Mouse (Mus musculus) limb, embryonic 10.5 days (tissue): ENCODE measurements around the gene BC049352. TPM values are rescaled to one million over a fixed set of nuclear protein-coding genes. Genes with fewer than 3 reads are reported as not detected.

Source experiments
- DNase-seq: peaks from one replicate; pipeline ENCODE4 v3.0.0-alpha.2; 2017; ENCODE audit warnings: low spot score
- H3K27ac ChIP-seq: fragments of 300-500 bp; sonication (generic); 2 replicates; pipeline ENCODE4 v1.5.1; 2016; ENCODE audit warnings: mild to moderate bottlenecking
- H3K27me3 ChIP-seq: fragments of 300-500 bp; sonication (generic); 2 replicates; pipeline ENCODE4 v1.6.1; 2016; ENCODE audit warnings: low read depth, mild to moderate bottlenecking; ENCODE audit not compliant: poor library complexity, severe bottlenecking
- H3K36me3 ChIP-seq: fragments of 300-500 bp; sonication (generic); 2 replicates; pipeline ENCODE4 v1.6.1; 2016; ENCODE audit warnings: mild to moderate bottlenecking, moderate library complexity
- H3K4me1 ChIP-seq: fragments of 300-500 bp; sonication (generic); 2 replicates; pipeline ENCODE4 v1.6.1; 2016
- H3K4me3 ChIP-seq: fragments of 300-500 bp; sonication (generic); 2 replicates; pipeline ENCODE4 v1.5.1; 2016; ENCODE audit warnings: mild to moderate bottlenecking, moderate library complexity
- H3K9me3 ChIP-seq: fragments of 300-500 bp; sonication (generic); replicated peaks from 2 replicates; pipeline ENCODE4 v1.6.1; 2016; ENCODE audit warnings: mild to moderate bottlenecking
- WGBS: fragments of 180-500 bp; shearing (Covaris S2); methylation state at CpG from one replicate; pipeline ENCODE4 v1.1.7; 2016; 5-methylcytosine and 5-hydroxymethylcytosine counted together
- polyA plus RNA-seq: library from polyadenylated mRNA; unstranded; fragments of >200 nt; fragmentation: Nextera tagmentation; extraction: Ambion mirVana; gene quantifications from 2 replicates; pipeline ENCODE4 v1.2.1, GENCODE M21; 2016

BC049352 gene
- polyA plus RNA-seq, result not detected in 2 replicates

DNA sequence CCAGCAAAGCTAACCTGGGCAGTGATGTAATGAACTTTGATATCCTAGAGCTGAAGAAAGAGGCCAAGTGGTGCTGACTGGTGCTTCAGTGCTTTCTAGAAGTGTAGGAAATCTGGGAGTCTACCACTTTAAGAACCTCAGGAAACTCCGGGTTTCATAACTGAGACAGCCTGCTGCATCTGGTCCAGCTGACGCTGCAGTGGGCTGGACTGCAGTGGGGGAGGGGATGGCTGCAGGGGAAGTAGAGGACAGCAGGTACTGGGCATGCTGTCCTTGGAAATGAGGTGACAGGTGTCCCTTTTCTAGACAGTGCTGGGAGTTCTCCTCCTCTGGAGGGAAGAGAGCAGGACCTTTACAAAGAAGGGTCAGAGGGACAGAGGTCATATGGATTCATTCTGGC, at the start of gene BC049352:
Gene BC049352, plus strand, starts transcription at position 238 of the 400 bp plus-strand sequence.
- no peaks in the 10 kb centered on the region for H3K9me3 ChIP-seq
- 30% methylated on average over 2 of the region's 2 CpGs for WGBS
- no peak for DNase-seq
- H3K36me3 ChIP-seq, result no peaks in the 10 kb centered on the region
- no peaks in the 10 kb centered on the region for H3K27me3 ChIP-seq
- no peak within 1 kb of the TSS for H3K27ac ChIP-seq
- peaks cover 5% of the 10 kb centered on the region; the same call in 1 of the 2 replicates for H3K4me1 ChIP-seq
- H3K4me3 ChIP-seq, result no peak within 1 kb of the TSS

DNA sequence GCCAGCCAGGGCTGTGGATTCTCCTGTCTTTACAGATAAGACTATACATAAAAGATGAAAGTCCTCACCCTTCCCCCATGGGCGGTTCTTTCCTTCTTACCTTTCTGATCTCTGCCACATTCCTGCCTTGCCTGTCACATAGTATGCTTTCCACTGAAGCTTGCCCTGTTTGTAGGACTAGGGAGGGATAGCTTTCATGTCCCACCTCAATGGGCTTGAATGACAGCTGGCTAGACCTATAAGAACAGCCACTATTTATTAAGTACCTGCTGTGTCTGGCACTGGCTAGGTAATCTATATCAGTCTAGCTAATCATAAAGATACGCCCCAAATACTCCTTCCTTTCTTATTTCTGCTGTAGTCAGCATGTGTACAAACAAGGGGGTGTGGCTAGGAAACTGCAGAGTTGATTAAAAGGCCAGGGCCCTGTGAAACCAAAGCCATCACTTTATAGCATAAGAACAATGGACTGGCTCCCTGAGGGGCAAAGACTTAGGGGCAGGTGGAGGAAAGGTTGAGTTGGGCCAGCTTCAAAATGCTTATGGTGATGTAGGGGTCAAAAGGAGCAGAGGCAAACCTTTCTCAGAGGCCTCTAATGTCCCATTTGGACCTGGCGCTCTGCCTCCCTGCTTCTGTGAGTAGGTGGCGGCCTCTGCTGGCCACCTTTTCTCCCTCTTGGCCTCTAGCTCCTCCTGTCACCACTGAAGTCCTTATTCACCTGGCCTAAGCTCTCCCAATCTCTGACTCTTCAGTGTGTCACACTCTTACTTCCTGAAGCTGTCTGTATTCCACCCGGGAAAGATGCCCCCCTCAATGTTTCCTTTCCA, 48.1 kb upstream of the BC049352 start:
- DNase-seq, result peak; percentile 72
- WGBS, result 23% methylated on average over 5 of the region's 5 CpGs
- peaks cover 63% of the 10 kb centered on the region for H3K4me1 ChIP-seq

DNA sequence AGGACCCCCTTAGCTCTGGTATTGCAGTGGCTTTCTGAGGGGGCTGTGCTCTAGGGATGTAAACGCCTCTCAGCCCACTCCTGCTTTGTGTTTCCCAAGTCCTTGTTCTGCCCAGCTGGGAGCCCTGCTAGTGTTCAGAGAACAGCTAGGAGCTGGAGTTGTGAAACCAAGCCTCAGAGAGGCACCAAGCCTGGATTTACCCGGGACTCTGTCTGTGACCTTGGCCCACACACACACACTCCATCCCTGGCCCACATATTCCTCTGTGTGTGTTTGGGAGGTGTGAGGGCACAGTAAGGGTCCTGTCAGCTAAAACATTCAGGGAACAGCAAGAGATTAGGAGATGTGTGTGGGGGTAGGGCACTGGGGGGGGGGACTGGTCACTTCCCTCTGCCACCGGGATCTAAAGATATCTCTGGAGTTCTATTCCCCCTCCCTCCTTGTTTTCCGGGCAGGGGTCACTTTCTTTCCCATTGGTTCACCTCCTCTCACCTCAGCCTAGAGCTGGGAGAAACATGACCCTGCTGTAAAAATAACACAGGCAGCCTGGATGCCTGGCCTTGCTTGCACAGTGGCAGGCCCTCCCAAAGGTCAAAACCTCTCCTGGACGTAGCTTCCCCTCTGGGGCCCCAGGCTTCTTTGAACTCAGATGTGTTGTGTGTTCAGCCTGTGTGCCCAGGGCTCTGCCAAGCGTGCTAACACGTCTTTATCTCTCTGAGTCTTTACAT, 45.2 kb upstream of the BC049352 start:
- H3K27me3 ChIP-seq, result peaks cover 47% of the 10 kb centered on the region
- H3K4me3 ChIP-seq, result peak overlapping the region; percentile 71
- H3K9me3 ChIP-seq, result no peaks in the 10 kb centered on the region
- DNase-seq, result peak; percentile 58
- peak overlapping the region; percentile 87 for H3K27ac ChIP-seq
- 3% methylated on average over 7 of the region's 7 CpGs for WGBS
- no peaks in the 10 kb centered on the region for H3K36me3 ChIP-seq
- peaks cover 86% of the 10 kb centered on the region for H3K4me1 ChIP-seq

More for the DNA sequence above, 48.1 kb upstream of the BC049352 start:
- Histone ChIP-seq H3K27ac (no peak overlapping the region), H3K9me3 (no peaks in the 10 kb centered on the region), H3K27me3 (peaks cover 28% of the 10 kb centered on the region; the same call in 1 of the 2 replicates), H3K4me3 (no peak overlapping the region), H3K36me3 (peaks cover 4% of the 10 kb centered on the region; the same call in 1 of the 2 replicates)

DNA sequence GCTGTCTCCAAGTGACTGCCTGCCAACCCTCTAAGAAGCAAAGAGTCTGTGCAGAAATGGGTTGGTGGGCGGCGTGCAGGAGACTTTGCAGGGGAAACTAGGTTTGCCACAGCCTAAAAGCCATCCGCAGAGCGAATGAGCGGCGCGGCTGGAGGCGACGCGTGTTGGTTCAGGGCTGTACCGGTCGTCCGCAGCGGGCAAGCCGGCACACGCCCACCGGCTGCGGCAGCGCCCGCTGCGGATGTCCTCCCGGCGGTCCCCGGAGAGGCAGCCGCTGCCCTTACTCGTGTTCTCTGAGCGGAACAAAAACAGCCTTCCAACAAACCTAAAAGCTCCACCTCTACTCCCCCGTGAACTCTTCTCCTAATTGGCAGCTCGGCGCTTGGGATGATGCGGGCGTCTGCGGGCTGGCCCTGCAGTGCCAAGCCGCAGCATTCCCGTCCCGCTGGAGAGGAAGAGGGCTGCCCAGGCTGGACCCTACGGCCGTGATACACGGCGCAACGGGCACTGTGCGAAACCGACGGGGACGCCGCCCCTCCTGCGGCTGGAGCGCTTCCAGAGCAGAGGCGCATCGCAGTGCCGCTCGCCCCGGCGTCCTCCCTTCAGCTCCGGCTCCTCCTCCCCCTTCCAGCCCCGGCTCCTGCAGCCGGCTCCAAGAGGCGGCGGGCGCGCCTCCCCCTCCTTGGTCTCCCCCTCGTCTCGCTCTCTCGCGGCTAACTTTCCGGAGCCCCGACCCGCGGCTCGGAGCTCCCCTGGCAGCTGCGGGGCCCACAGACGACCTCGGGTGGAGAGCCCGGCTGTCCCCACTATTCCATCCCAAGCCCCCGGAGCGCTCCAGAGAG, 43.4 kb upstream of the BC049352 start, which contains the start of gene Scn4b:
Gene Scn4b, plus strand, starts transcription at position 205 of the 842 bp plus-strand sequence.
- H3K9me3 ChIP-seq, result no peaks in the 10 kb centered on the region
- peaks cover 57% of the 10 kb centered on the region for H3K27me3 ChIP-seq
- peaks cover 97% of the 10 kb centered on the region for H3K4me1 ChIP-seq
- H3K27ac ChIP-seq, result peak within 1 kb of the TSS; percentile 87
- H3K36me3 ChIP-seq, result no peaks in the 10 kb centered on the region
- H3K4me3 ChIP-seq, result peak within 1 kb of the TSS; percentile 71
- peak; percentile 73 for DNase-seq
- WGBS, result under 1% methylated on average over 76 of the region's 76 CpGs

DNA sequence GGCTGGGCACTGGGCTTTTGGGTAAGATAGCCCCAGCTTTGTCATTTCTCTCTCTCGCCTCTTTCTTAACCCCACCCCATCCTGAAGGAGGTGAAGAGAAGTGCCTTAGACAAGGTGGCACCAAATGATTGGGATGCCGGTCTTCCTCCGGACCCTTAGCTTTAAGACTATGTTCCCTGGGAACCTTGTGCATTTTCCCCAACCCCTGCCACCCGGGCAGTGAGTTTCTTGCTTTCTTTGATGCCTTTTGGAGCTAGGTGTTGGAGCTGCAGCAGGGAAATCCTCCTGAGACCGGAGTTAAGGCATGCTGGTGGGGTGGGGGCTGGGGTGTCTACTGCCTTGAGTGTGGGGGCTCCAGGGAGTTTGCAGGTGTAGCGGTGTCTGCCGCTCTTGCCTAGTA, 42.7 kb upstream of the BC049352 start:
- Histone ChIP-seq H3K27ac (peak overlapping the region; percentile 87), H3K9me3 (no peaks in the 10 kb centered on the region), H3K4me1 (peaks cover 90% of the 10 kb centered on the region), H3K4me3 (peak overlapping the region; percentile 71), H3K36me3 (no peaks in the 10 kb centered on the region), H3K27me3 (peaks cover 64% of the 10 kb centered on the region)
- DNase-seq, result peak; percentile 38
- WGBS, result 3% methylated on average over 7 of the region's 7 CpGs

DNA sequence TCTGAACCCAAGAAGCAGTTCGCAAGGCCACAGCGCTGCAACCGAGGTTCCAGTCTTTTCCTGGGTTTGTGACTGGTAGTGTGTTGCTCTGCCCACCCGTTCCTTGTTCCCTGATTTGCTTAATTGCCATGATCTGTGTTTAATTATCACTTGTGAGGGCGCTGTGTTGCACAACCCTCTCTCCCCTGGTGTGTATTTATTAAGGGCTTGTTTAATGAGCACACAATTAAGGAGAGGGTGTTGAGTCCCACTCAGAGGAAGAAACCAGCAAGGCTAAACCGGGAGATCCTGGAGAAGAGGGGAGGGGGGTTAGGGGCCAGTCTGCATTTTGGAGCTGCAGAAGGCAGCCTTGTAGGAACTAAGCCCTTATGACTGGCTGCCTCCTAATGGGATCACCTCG, 40.9 kb upstream of the BC049352 start:
- DNase-seq, result peak; percentile 36
- Histone ChIP-seq H3K4me1 (peaks cover 81% of the 10 kb centered on the region), H3K27me3 (peaks cover 72% of the 10 kb centered on the region), H3K9me3 (no peaks in the 10 kb centered on the region), H3K4me3 (peak overlapping the region; percentile 11; the same call in 1 of the 2 replicates), H3K36me3 (no peaks in the 10 kb centered on the region), H3K27ac (peak overlapping the region; percentile 73)
- 32% methylated on average over 7 of the region's 7 CpGs for WGBS

DNA sequence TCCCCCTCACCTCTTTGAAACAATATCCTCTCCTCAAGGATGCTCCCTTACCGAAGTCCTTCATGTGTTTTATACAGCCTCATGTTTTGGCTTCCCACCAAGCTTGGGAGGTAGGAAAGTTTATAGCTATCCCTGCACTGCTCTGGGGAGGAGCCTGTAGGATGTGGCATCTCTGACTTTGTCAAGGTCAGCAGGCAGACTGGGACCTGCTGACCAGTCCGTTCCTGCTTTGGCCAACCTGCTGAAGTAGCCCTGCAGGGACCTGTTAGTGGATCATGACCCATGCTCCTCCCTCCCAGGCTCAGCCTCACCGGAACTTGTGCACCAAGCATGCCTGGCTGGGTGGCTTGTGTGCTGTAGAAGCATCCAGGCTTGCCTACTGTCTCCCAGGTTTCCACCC, 39.1 kb upstream of the BC049352 start:
- H3K4me3 ChIP-seq, result no peak overlapping the region
- no peak for DNase-seq
- H3K9me3 ChIP-seq, result no peaks in the 10 kb centered on the region
- peaks cover 66% of the 10 kb centered on the region for H3K4me1 ChIP-seq
- WGBS, result 58% methylated on average over 3 of the region's 3 CpGs
- H3K27me3 ChIP-seq, result peaks cover 77% of the 10 kb centered on the region
- H3K27ac ChIP-seq, result no peak overlapping the region
- no peaks in the 10 kb centered on the region for H3K36me3 ChIP-seq

DNA sequence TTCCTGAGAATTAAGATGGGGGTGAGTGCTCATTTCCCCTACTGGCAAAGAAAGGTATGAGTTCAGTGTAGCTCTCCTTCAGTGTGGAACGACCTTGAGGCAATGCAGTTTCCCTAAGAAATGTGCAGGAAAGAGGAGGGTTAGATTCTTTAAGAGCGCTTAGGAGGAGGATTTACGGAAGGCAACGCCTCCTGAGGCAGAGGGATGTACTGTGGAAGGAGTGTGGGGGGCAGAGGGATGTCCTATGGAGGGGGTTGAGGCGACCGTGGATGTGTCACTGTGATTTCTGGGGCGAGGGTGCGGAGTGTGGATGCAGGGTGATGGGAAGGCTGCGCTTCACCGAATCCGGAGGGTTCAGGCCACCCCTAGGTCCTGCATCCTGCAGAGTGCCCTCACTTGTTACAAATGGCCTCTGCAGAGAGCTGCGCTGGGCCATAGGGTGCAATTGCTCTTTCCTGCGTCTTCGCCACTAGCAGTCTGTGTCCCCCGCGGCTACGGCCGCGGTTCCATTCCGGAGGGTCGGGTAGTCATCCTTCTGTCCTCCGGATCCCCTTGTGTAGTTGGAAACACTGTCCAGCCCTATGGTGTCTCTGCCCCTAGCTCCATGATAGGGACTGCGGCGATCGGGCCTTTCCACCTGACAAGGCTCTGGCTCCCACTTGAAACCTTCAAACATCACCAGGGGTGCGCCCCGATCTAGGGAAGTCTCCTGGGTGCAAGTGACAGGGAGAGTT, 36.1 kb upstream of the BC049352 start:
- Histone ChIP-seq H3K4me1 (peaks cover 36% of the 10 kb centered on the region), H3K27ac (peak overlapping the region; percentile 42), H3K27me3 (peaks cover 51% of the 10 kb centered on the region), H3K4me3 (peak overlapping the region; percentile 54), H3K9me3 (no peaks in the 10 kb centered on the region), H3K36me3 (no peaks in the 10 kb centered on the region)
- 4% methylated on average over 27 of the region's 27 CpGs for WGBS
- DNase-seq, result peak; percentile 66

DNA sequence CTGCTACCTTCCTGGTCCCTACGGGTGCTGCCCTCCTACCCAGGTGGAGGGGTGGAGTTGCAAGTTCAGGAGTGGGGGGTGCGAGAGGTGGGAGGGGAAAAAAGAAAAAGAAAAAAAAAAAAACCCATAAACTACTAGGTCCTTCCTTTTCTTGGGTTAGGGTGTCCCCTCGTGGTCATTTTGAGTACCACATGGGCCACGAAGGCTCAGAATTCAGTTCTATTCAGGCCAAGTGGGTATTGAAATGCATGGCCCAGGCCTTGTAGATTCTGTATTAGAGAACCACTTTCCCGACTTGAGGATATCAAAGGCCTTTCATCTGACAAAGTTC, 35.6 kb upstream of the BC049352 start:
- H3K36me3 ChIP-seq, result no peaks in the 10 kb centered on the region
- peak overlapping the region; percentile 54 for H3K4me3 ChIP-seq
- H3K9me3 ChIP-seq, result no peaks in the 10 kb centered on the region
- no peak overlapping the region for H3K27ac ChIP-seq
- peaks cover 51% of the 10 kb centered on the region for H3K27me3 ChIP-seq
- WGBS, result 2% methylated on average over 5 of the region's 5 CpGs
- H3K4me1 ChIP-seq, result peaks cover 30% of the 10 kb centered on the region
- no peak for DNase-seq

DNA sequence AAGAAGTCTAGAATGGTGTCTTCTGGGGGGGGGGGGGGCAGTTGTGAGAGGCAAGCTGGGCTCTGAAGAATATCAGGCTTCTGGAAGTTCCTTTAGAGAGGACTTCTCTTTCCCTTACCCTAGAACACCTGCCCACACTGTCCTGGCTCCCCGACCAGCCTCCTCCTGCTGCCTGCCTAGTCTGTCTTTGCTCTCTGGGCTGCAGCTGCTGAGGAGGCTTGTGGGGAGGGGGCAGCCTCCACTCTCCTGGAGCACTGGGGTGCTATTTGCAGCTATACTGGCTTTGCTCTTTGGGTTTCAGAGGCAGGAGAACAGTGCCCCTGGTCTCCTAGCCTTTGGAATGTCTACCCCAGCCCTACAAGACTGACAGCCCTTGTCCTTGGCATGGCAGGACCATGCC, 30.9 kb upstream of the BC049352 start:
- Histone ChIP-seq H3K27ac (no peak overlapping the region), H3K4me1 (peaks cover 2% of the 10 kb centered on the region), H3K36me3 (no peaks in the 10 kb centered on the region), H3K4me3 (no peak overlapping the region), H3K9me3 (no peaks in the 10 kb centered on the region), H3K27me3 (0 out of 2 replicates have a peak, but pooled peaks cover 16% of the 10 kb centered on the region)
- WGBS, result 100% methylated on average over 1 of the region's 1 CpGs
- DNase-seq, result no peak

DNA sequence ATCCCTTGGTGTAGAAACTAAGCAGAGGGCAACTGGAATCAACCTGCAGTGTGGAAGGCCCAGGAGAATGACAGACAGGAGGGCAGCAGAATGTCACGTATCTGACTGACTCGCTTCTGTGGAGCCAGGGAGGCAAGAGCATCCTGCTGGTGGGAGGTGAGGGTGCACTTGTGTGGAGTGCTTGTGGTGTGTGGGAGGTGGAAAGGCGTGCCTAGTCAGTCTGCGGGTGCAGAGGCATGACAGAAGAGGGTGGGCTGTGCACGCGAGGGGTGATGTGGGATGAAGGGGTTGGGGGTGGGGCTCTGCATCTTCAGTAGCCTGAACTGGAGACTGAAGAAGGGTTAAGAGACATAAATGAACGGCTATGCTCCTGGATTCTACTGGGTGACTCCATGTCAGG, 28.4 kb upstream of the BC049352 start:
- H3K4me3 ChIP-seq, result no peak overlapping the region
- H3K36me3 ChIP-seq, result no peaks in the 10 kb centered on the region
- H3K27ac ChIP-seq, result no peak overlapping the region
- WGBS, result 76% methylated on average over 7 of the region's 7 CpGs
- H3K27me3 ChIP-seq, result no peaks in the 10 kb centered on the region
- no peaks in the 10 kb centered on the region for H3K4me1 ChIP-seq
- H3K9me3 ChIP-seq, result no peaks in the 10 kb centered on the region
- no peak for DNase-seq

DNA sequence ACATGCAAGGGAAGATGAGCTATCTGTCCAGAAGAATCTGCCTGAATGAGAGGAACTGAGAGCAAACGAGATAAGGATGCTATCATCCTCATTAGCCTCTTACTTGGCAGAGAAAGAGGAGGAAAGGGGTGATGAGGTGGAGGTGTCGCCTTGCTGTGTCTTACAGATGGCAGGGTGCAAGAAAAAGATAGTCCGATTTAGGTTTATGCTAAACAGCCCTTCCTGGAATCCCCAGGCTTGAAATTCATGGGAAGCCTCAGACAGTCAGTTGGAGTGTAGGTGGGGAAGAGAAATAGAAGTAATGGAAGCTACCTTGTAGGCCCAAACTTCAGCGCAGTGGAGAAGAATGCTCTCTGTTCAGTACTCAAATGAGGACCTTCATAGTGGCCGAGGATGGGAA, 13.9 kb upstream of the BC049352 start:
- 78% methylated on average over 5 of the region's 5 CpGs for WGBS
- Histone ChIP-seq H3K36me3 (no peaks in the 10 kb centered on the region), H3K27ac (no peak overlapping the region), H3K27me3 (no peaks in the 10 kb centered on the region), H3K4me1 (no peaks in the 10 kb centered on the region), H3K4me3 (no peak overlapping the region), H3K9me3 (no peaks in the 10 kb centered on the region)
- DNase-seq, result no peak
